Mouse (Mus musculus): ENCODE data around the gene Mansc4. TPM values are rescaled to one million over a fixed set of nuclear protein-coding genes. Genes with fewer than 3 reads are reported as not detected.

Mansc4 gene
- total RNA-seq, 2 experiments from 2014 or later, result not detected

Other genes starting within 250 kb of the Mansc4 start
- 1 to 10 TPM; 2.2 TPM for gene Smco2, start 236.9 kb downstream of the Mansc4 start, total RNA-seq (2021)
- 100 to 1,000 TPM; 115 to 130 TPM for gene Ppfibp1, start 198.5 kb downstream of the Mansc4 start, total RNA-seq (2021)
- not detected for gene 1700034J05Rik, start 132.6 kb downstream of the Mansc4 start, total RNA-seq (2021)
- 1 to 10 TPM in 1 of 2 experiments, under 1 TPM in 1; 0.95 to 1.2 TPM for gene Rep15, start 54.4 kb downstream of the Mansc4 start, total RNA-seq (2021)
- gene Mrps35, start 44.3 kb downstream of the Mansc4 start, total RNA-seq (2021), result 100 to 1,000 TPM; 170 to 189 TPM
- 1 to 10 TPM; 4.2 to 5.0 TPM for gene Klhl42, start 4.3 kb upstream of the Mansc4 start, total RNA-seq (2021)
- 1 to 10 TPM in 1 of 2 experiments, under 1 TPM in 1; 0.74 to 1.3 TPM for gene Pthlh, start 177.2 kb upstream of the Mansc4 start, total RNA-seq (2021)